Mouse (Mus musculus) liver, postnatal 0 days (tissue): Measurements from ENCODE around the gene Trove2.

Source experiments
- CTCF ChIP-seq: sonication (generic); IDR thresholded peaks from 2 replicates; pipeline ENCODE4 v1.5.1; 2016; ENCODE audit warnings: antibody characterized with exemption, low read depth
- EP300 ChIP-seq: IDR thresholded peaks from 2 replicates; pipeline ENCODE4 v1.6.1; 2016; ENCODE audit warnings: antibody characterized with exemption, low read depth, mild to moderate bottlenecking

- TF ChIP-seq CTCF = no peak
- TF ChIP-seq EP300 = no peak
Measured at GRCm38 (mm10) chr1:143709966-143710626, 66.8 kb downstream of the Trove2 start.
